Mouse (Mus musculus): ENCODE results near the gene Col12a1. TPM values are rescaled to one million over a fixed set of nuclear protein-coding genes. Genes with fewer than 3 reads are reported as not detected.

Gene Col12a1
- polyA plus RNA-seq (2012; rRNA removed), result 15.1 and 22.0 TPM in 2 replicates

- under 1% methylated on average over 64 of the region's 64 CpGs for WGBS
- Histone ChIP-seq H3K4me3 (replicated peaks; ENCODE audit: extremely low read depth, low read depth, low read length) (peak within 1 kb of the TSS; percentile 51), H3K4me1 (ENCODE audit: control insufficient read depth, insufficient read depth, low read length) (no peaks in the 10 kb centered on the region; the same call in none of the 2 replicates)
- peak; percentile 84 for DNase-seq
- no peak for TF ChIP-seq CTCF (IDR thresholded peaks at IDR 0.05; ENCODE audit: insufficient read depth, low read length)
These were observed at the start of gene Col12a1 for GRCm38 (mm10) chr9:79718481-79719370. Col12a1 (minus strand) TSS chr9:79718831.

DNA sequence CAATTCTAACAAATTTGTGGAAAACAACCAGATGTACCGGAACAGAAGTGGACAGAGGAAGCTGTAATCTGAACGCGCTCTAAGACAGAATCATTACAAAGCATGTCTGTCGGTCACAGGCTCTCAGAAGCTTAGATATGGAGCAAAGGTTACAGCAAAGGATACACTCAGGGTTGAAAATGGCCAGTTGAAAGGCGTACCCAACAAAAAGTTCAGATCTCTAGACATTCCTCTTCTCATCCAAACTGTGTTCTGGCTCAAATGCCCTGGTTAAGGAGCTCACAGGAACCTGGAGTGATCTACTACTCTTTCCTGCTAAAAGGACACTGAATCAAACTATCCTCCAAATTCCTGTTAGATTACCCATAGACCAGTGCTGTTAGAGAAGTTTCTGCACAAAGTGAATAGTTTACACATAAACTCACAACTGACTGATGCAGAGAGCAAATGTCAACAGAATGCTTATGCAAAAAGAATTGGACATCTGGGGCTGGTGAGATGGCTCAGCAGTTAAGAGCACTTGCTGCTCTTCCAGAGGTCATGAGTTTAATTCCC, 48.4 kb upstream of the Col12a1 start:
- 81% methylated on average over 5 of the region's 5 CpGs for WGBS

GRCm38 (mm10) chr9:79765329-79765728, 46.7 kb upstream of the Col12a1 start:
- DNase-seq, result no peak
- Histone ChIP-seq H3K4me1 (ENCODE audit: control insufficient read depth, insufficient read depth, low read length) (peaks cover 2% of the 10 kb centered on the region; the same call in 1 of the 2 replicates), H3K4me3 (replicated peaks; ENCODE audit: extremely low read depth, low read depth, low read length) (no peak overlapping the region)
- TF ChIP-seq CTCF (IDR thresholded peaks at IDR 0.05; ENCODE audit: insufficient read depth, low read length) (no peak), POLR2A (IDR thresholded peaks at IDR 0.05; ENCODE audit: borderline replicate concordance, extremely low read depth, low read depth, low read length) (no peak)
- 68% methylated on average over 4 of the region's 4 CpGs for WGBS

More for the DNA sequence above, 48.4 kb upstream of the Col12a1 start:
- Histone ChIP-seq H3K4me1 (ENCODE audit: control insufficient read depth, insufficient read depth, low read length) (peaks cover 2% of the 10 kb centered on the region; the same call in 1 of the 2 replicates), H3K4me3 (replicated peaks; ENCODE audit: extremely low read depth, low read depth, low read length) (no peak overlapping the region)
- TF ChIP-seq POLR2A (IDR thresholded peaks at IDR 0.05; ENCODE audit: borderline replicate concordance, extremely low read depth, low read depth, low read length) (no peak), CTCF (IDR thresholded peaks at IDR 0.05; ENCODE audit: insufficient read depth, low read length) (no peak)
- DNase-seq, result no peak

GRCm38 (mm10) chr9:79762519-79762918, 43.9 kb upstream of the Col12a1 start:
- Histone ChIP-seq H3K4me3 (replicated peaks; ENCODE audit: extremely low read depth, low read depth, low read length) (no peak overlapping the region), H3K4me1 (ENCODE audit: control insufficient read depth, insufficient read depth, low read length) (peaks cover 4% of the 10 kb centered on the region; the same call in 1 of the 2 replicates)
- DNase-seq, result no peak
- 61% methylated on average over 6 of the region's 6 CpGs for WGBS
- TF ChIP-seq POLR2A (IDR thresholded peaks at IDR 0.05; ENCODE audit: borderline replicate concordance, extremely low read depth, low read depth, low read length) (no peak), CTCF (IDR thresholded peaks at IDR 0.05; ENCODE audit: insufficient read depth, low read length) (no peak)

- Histone ChIP-seq H3K4me1 (ENCODE audit: control insufficient read depth, insufficient read depth, low read length) (peaks cover 2% of the 10 kb centered on the region; the same call in 1 of the 2 replicates), H3K4me3 (replicated peaks; ENCODE audit: extremely low read depth, low read depth, low read length) (peak overlapping the region; percentile 82)
- TF ChIP-seq CTCF (IDR thresholded peaks at IDR 0.05; ENCODE audit: insufficient read depth, low read length) (no peak), POLR2A (IDR thresholded peaks at IDR 0.05; ENCODE audit: borderline replicate concordance, extremely low read depth, low read depth, low read length) (no peak)
- DNase-seq, result peak; percentile 24
- WGBS, result 3% methylated on average over 14 of the region's 14 CpGs
These were observed 41.4 kb upstream of the Col12a1 start for GRCm38 (mm10) chr9:79760076-79760475.

- peak; percentile 93 for DNase-seq
- Histone ChIP-seq H3K4me1 (ENCODE audit: control insufficient read depth, insufficient read depth, low read length) (peaks cover 2% of the 10 kb centered on the region; the same call in 1 of the 2 replicates), H3K4me3 (replicated peaks; ENCODE audit: extremely low read depth, low read depth, low read length) (peak within 1 kb of the TSS; percentile 89)
- under 1% methylated on average over 49 of the region's 49 CpGs for WGBS
- TF ChIP-seq CTCF (IDR thresholded peaks at IDR 0.05; ENCODE audit: insufficient read depth, low read length) (no peak), POLR2A (IDR thresholded peaks at IDR 0.05; ENCODE audit: borderline replicate concordance, extremely low read depth, low read depth, low read length) (peak; percentile 73; the same call in 1 of the 2 replicates)
These were observed 40.9 kb upstream of the Col12a1 start, which contains the start of gene Cox7a2 for GRCm38 (mm10) chr9:79759385-79760005. Cox7a2 (minus strand) TSS chr9:79759878.

DNA sequence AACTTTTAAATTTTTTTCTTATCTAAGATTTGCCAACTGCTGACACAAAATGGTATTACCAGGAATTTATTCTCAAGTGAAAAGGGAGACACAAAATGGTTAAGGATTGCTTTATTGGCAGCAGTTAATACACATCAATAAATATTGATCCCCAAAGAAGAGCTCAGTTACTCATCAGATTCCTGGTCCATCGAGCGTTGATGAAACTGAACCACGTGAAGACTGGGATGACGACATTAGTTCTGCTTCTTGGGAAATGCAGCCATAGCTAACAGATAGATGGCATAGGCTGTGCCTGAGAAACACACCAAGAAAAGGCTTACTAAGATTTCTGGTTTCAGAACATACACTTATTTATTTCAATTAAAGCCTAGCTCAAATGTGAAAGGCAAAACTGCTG, 36.7 kb upstream of the Col12a1 start:
- Histone ChIP-seq H3K4me1 (ENCODE audit: control insufficient read depth, insufficient read depth, low read length) (peaks cover 2% of the 10 kb centered on the region; the same call in 1 of the 2 replicates), H3K4me3 (replicated peaks; ENCODE audit: extremely low read depth, low read depth, low read length) (no peak overlapping the region)
- TF ChIP-seq POLR2A (IDR thresholded peaks at IDR 0.05; ENCODE audit: borderline replicate concordance, extremely low read depth, low read depth, low read length), result no peak
- DNase-seq, result no peak
- 91% methylated on average over 4 of the region's 4 CpGs for WGBS

DNA sequence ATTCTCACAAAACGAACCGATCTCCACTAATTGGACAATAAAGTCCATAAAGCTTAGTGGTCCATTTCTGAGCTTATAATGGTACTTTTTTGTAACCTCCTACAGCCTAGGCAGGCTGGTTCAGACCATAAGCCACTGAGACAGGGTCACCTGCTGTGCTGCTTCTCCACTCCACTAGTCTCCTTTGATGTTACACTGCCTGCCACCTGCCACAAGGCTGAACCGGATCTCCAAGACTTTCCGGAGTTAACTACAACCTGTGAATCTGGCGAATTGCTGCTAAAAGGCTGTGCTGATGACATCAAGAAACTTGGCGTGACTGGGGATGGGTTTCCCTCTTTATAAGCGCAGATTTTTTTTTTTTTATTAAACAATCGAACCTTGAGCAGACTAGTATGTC, 33.2 kb upstream of the Col12a1 start:
- no peaks in the 10 kb centered on the region for H3K4me1 ChIP-seq (ENCODE audit: control insufficient read depth, insufficient read depth, low read length)
- DNase-seq, result no peak
- no peak for TF ChIP-seq CTCF (IDR thresholded peaks at IDR 0.05; ENCODE audit: insufficient read depth, low read length)
- TF ChIP-seq POLR2A (IDR thresholded peaks at IDR 0.05; ENCODE audit: borderline replicate concordance, extremely low read depth, low read depth, low read length), result no peak
- WGBS, result 83% methylated on average over 8 of the region's 8 CpGs
- no peak overlapping the region for H3K4me3 ChIP-seq (replicated peaks; ENCODE audit: extremely low read depth, low read depth, low read length)

DNA sequence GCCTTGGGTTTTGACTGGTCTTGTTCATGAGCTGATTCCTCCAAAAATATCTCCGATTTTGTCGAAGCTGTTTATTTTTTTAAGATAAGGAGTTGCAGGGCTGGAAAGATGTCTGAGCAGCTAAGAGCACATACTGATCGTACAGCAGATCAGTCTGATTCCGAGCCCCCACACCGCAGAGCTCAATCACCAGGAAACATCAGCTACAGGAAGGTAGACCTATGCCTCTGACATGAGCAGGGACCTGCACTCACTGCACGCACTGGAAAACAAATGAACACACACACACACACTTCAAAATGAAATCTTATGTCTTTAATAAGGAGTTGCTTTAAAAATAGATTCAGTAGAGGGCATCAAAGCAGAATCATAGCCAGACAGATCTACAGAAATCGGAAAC, 32.1 kb upstream of the Col12a1 start:
- 44% methylated on average over 7 of the region's 7 CpGs for WGBS
- no peaks in the 10 kb centered on the region for H3K4me1 ChIP-seq (ENCODE audit: control insufficient read depth, insufficient read depth, low read length)
- DNase-seq, result no peak

More for the DNA sequence above, 32.1 kb upstream of the Col12a1 start:
- H3K4me3 ChIP-seq (replicated peaks; ENCODE audit: extremely low read depth, low read depth, low read length), result no peak overlapping the region
- TF ChIP-seq POLR2A (IDR thresholded peaks at IDR 0.05; ENCODE audit: borderline replicate concordance, extremely low read depth, low read depth, low read length) (no peak), CTCF (IDR thresholded peaks at IDR 0.05; ENCODE audit: insufficient read depth, low read length) (no peak)
